Mouse (Mus musculus): ENCODE data around the gene Gm45785.

- TF ChIP-seq CTCF (IDR thresholded peaks at IDR 0.05; ENCODE audit: low read depth, low read length) (no peak), POLR2A (IDR thresholded peaks at IDR 0.05; ENCODE audit: borderline replicate concordance, low read depth, low read length) (no peak)
Observed at GRCm38 (mm10) chr7:140899121-140899520, 43.0 kb upstream of the Gm45785 start.
